Mouse (Mus musculus) kidney, postnatal 0 days (tissue): ENCODE results near the gene Slc24a4. TPM values are rescaled to one million over a fixed set of nuclear protein-coding genes. Genes with fewer than 3 reads are reported as not detected.
A peak's percentile ranks its signal among the peaks of the same experiment; 100 is the strongest.

Experiments used
- ATAC-seq: fragments of 200-750 bp; cut with Nextera tagmentation; replicated peaks from 2 replicates; pipeline ENCODE4 v1.8.0; 2017; ENCODE audit warnings: low read depth, moderate number of reproducible peaks, moderate TSS enrichment, moderate library complexity; ENCODE audit not compliant: low FRiP score
- DNase-seq: peaks from one replicate; pipeline ENCODE4 v3.0.0-alpha.2; 2016; ENCODE audit warnings: low spot score
- H3K27ac ChIP-seq: fragments of 300-500 bp; sonication (generic); 2 replicates; pipeline ENCODE4 v1.5.1; 2014; ENCODE audit warnings: mild to moderate bottlenecking
- H3K27me3 ChIP-seq: fragments of 300-500 bp; sonication (generic); 2 replicates; pipeline ENCODE4 v1.6.1; 2014; ENCODE audit warnings: low read length, mixed read lengths; ENCODE audit not compliant: insufficient read depth
- H3K36me3 ChIP-seq: fragments of 300-500 bp; sonication (generic); 2 replicates; pipeline ENCODE4 v1.6.1; 2014; ENCODE audit warnings: low read length, mixed read lengths; ENCODE audit not compliant: insufficient read depth
- H3K4me1 ChIP-seq: fragments of 300-500 bp; sonication (generic); replicated peaks from 2 replicates; pipeline ENCODE4 v1.6.1; 2014; ENCODE audit warnings: antibody characterized with exemption, low read length, mixed read lengths; ENCODE audit not compliant: insufficient read depth
- H3K4me2 ChIP-seq: fragments of 300-500 bp; sonication (generic); 2 replicates; pipeline ENCODE4 v1.6.1; 2014; ENCODE audit warnings: mild to moderate bottlenecking, low read length, moderate library complexity, mixed read lengths
- H3K4me3 ChIP-seq: fragments of 300-500 bp; sonication (generic); replicated peaks from 2 replicates; pipeline ENCODE4 v1.5.1; 2014; ENCODE audit warnings: low read depth, low read length
- H3K9ac ChIP-seq: fragments of 300-500 bp; sonication (generic); 2 replicates; pipeline ENCODE4 v1.6.1; 2014; ENCODE audit warnings: low read depth, low read length
- H3K9me3 ChIP-seq: fragments of 300-500 bp; sonication (generic); replicated peaks from 2 replicates; pipeline ENCODE4 v1.6.1; 2016; ENCODE audit warnings: low read length, inconsistent platforms, mixed read lengths
- CTCF ChIP-seq: IDR thresholded peaks from 2 replicates; pipeline ENCODE4 v1.5.1; 2016; ENCODE audit warnings: antibody characterized with exemption, low read depth, mild to moderate bottlenecking, moderate library complexity
- WGBS: fragments of 180-500 bp; shearing (Covaris S2); extraction: QIAGEN DNeasy Blood & Tissue Kit; methylation state at CpG from one replicate; pipeline ENCODE4 v1.1.7; 2014; 5-methylcytosine and 5-hydroxymethylcytosine counted together
- polyA plus RNA-seq: library from polyadenylated mRNA; unstranded; fragments of >200 nt; fragmentation: Nextera tagmentation; extraction: Ambion mirVana; gene quantifications from 2 replicates; pipeline ENCODE4 v1.2.1, GENCODE M21; 2015

Slc24a4 gene
- polyA plus RNA-seq, 1 experiment from 2014 or later: not detected

- H3K27me3 ChIP-seq: peaks cover 35% of the 10 kb centered on the region
- no peaks in the 10 kb centered on the region for H3K36me3 ChIP-seq
- H3K9ac ChIP-seq: no peak overlapping the region
- no peak for ATAC-seq
- WGBS: 1% methylated on average over 14 of the region's 14 CpGs
- H3K4me3 ChIP-seq: peak overlapping the region; percentile 47
- H3K4me1 ChIP-seq: peaks cover 18% of the 10 kb centered on the region; the same call in 1 of the 2 replicates
- peak overlapping the region; percentile 92 for H3K4me2 ChIP-seq
- DNase-seq: no peak
- no peaks in the 10 kb centered on the region for H3K9me3 ChIP-seq
- TF ChIP-seq CTCF: no peak
- H3K27ac ChIP-seq: no peak overlapping the region
These were observed 1.0 kb downstream of the Slc24a4 start for GRCm38 (mm10) chr12:102129508-102130030.

GRCm38 (mm10) chr12:102139710-102140109, 11.2 kb downstream of the Slc24a4 start:
- 82% methylated on average over 10 of the region's 10 CpGs for WGBS
- H3K36me3 ChIP-seq: no peaks in the 10 kb centered on the region
- ATAC-seq (no peak), DNase-seq (no peak)
- no peaks in the 10 kb centered on the region for H3K4me1 ChIP-seq
- H3K4me3 ChIP-seq: no peak overlapping the region
- no peak overlapping the region for H3K4me2 ChIP-seq
- H3K27ac ChIP-seq: no peak overlapping the region
- H3K9ac ChIP-seq: no peak overlapping the region
- no peaks in the 10 kb centered on the region for H3K27me3 ChIP-seq
- no peak for TF ChIP-seq CTCF
- H3K9me3 ChIP-seq: no peaks in the 10 kb centered on the region

- H3K9ac ChIP-seq: no peak overlapping the region
- WGBS: 62% methylated on average over 5 of the region's 5 CpGs
- no peak for TF ChIP-seq CTCF
- H3K9me3 ChIP-seq: no peaks in the 10 kb centered on the region
- no peak for ATAC-seq
- no peak for DNase-seq
- H3K27me3 ChIP-seq: no peaks in the 10 kb centered on the region
- H3K36me3 ChIP-seq: no peaks in the 10 kb centered on the region
- H3K4me3 ChIP-seq: no peak overlapping the region
- no peak overlapping the region for H3K27ac ChIP-seq
- H3K4me1 ChIP-seq: no peaks in the 10 kb centered on the region
- no peak overlapping the region for H3K4me2 ChIP-seq
These were observed 12.8 kb downstream of the Slc24a4 start for GRCm38 (mm10) chr12:102141330-102141729.

GRCm38 (mm10) chr12:102147678-102148077, 19.1 kb downstream of the Slc24a4 start:
- DNase-seq: no peak

GRCm38 (mm10) chr12:102148746-102149145, 20.2 kb downstream of the Slc24a4 start:
- no peaks in the 10 kb centered on the region for H3K9me3 ChIP-seq
- no peaks in the 10 kb centered on the region for H3K27me3 ChIP-seq
- H3K4me2 ChIP-seq: no peak overlapping the region
- no peak overlapping the region for H3K4me3 ChIP-seq
- peak; percentile 50 for TF ChIP-seq CTCF
- ATAC-seq: no peak
- 95% methylated on average over 2 of the region's 2 CpGs for WGBS
- no peak overlapping the region for H3K9ac ChIP-seq
- H3K36me3 ChIP-seq: no peaks in the 10 kb centered on the region
- no peaks in the 10 kb centered on the region for H3K4me1 ChIP-seq
- H3K27ac ChIP-seq: no peak overlapping the region
- no peak for DNase-seq

More at GRCm38 (mm10) chr12:102147678-102148077, 19.1 kb downstream of the Slc24a4 start:
- Histone ChIP-seq H3K4me3 (no peak overlapping the region), H3K9me3 (no peaks in the 10 kb centered on the region), H3K4me1 (no peaks in the 10 kb centered on the region), H3K9ac (no peak overlapping the region), H3K36me3 (no peaks in the 10 kb centered on the region), H3K27me3 (no peaks in the 10 kb centered on the region), H3K27ac (no peak overlapping the region), H3K4me2 (no peak overlapping the region)
- TF ChIP-seq CTCF: no peak
- no peak for ATAC-seq
- WGBS: 46% methylated on average over 4 of the region's 4 CpGs

- no peak overlapping the region for H3K27ac ChIP-seq
- H3K4me3 ChIP-seq: no peak overlapping the region
- no peaks in the 10 kb centered on the region for H3K36me3 ChIP-seq
- TF ChIP-seq CTCF: no peak
- H3K9me3 ChIP-seq: no peaks in the 10 kb centered on the region
- H3K9ac ChIP-seq: no peak overlapping the region
- H3K4me2 ChIP-seq: no peak overlapping the region
- no peak for ATAC-seq
- H3K27me3 ChIP-seq: no peaks in the 10 kb centered on the region
- 84% methylated on average over 7 of the region's 7 CpGs for WGBS
- DNase-seq: no peak
- no peaks in the 10 kb centered on the region for H3K4me1 ChIP-seq
These were observed 22.7 kb downstream of the Slc24a4 start for GRCm38 (mm10) chr12:102151185-102151584.

- no peak for DNase-seq
- H3K36me3 ChIP-seq: no peaks in the 10 kb centered on the region
- H3K9ac ChIP-seq: no peak overlapping the region
- H3K27me3 ChIP-seq: no peaks in the 10 kb centered on the region
- H3K9me3 ChIP-seq: no peaks in the 10 kb centered on the region
- no peak overlapping the region for H3K4me3 ChIP-seq
- 77% methylated on average over 7 of the region's 7 CpGs for WGBS
- no peak overlapping the region for H3K27ac ChIP-seq
- ATAC-seq: no peak
- H3K4me1 ChIP-seq: no peaks in the 10 kb centered on the region
- TF ChIP-seq CTCF: no peak
- no peak overlapping the region for H3K4me2 ChIP-seq
These were observed 25.3 kb downstream of the Slc24a4 start for GRCm38 (mm10) chr12:102153796-102154195.
